Mouse (Mus musculus) left cerebral cortex, adult 6 months (tissue): Measurements from ENCODE around the gene Gm3127. TPM values are rescaled to one million over a fixed set of nuclear protein-coding genes. Genes with fewer than 3 reads are reported as not detected.

Experiments
- long read RNA-seq, 2 experiments: library from polyadenylated mRNA; unstranded; transcript quantifications; one replicate each; pipeline ENCODE4 v2.0.0; 2019 to 2020
- polyA plus RNA-seq: library from polyadenylated mRNA; unstranded; fragments of <200 nt; fragmentation: Nextera tagmentation; gene quantifications from 2 replicates; pipeline ENCODE4 v1.2.3, GENCODE M21; 2021

The Gm3127 gene
- polyA plus RNA-seq: not detected in 2 replicates
- long read RNA-seq, experiment 1: 0 reads
- long read RNA-seq, experiment 2: 0 reads

GRCm38 (mm10) chr14:4164730-4165129, at the start of gene Gm3127:
TSS of gene Gm3127 (plus strand) at chr14:4165030.

GRCm38 (mm10) chr14:4182491-4183210, 17.8 kb downstream of the Gm3127 start, which contains the start of gene Gm2974:
TSS of gene Gm2974 (plus strand) at chr14:4182576.

Other genes starting within 250 kb of the Gm3127 start
- not detected in 2 replicates for gene Gm3029, start 233.3 kb upstream of the Gm3127 start, polyA plus RNA-seq
- 0.15 TPM in 1 of 2 replicates, not detected in the other for gene Gm3095, start 201.5 kb upstream of the Gm3127 start, polyA plus RNA-seq
- gene Gm3099, start 166.6 kb upstream of the Gm3127 start, polyA plus RNA-seq: not detected in 2 replicates
- 0.12 and 0.18 TPM in 2 replicates for gene Gm5796, start 141.1 kb upstream of the Gm3127 start, polyA plus RNA-seq
- gene Gm3115, start 80.9 kb upstream of the Gm3127 start, polyA plus RNA-seq: not detected in 2 replicates
- gene Gm8108, start 54.5 kb upstream of the Gm3127 start, polyA plus RNA-seq: 0.51 TPM in 1 of 2 replicates, not detected in the other
- 0.41 and 0.66 TPM in 2 replicates for gene Gm2974, start 17.5 kb downstream of the Gm3127 start, polyA plus RNA-seq
- gene Gm3138, start 84.6 kb downstream of the Gm3127 start, polyA plus RNA-seq: not detected in 2 replicates
- gene Gm3149, start 152.3 kb downstream of the Gm3127 start, polyA plus RNA-seq: not detected in 2 replicates
- 0.39 and 0.51 TPM in 2 replicates for gene 2610042L04Rik, start 169.7 kb downstream of the Gm3127 start, polyA plus RNA-seq
- not detected in 2 replicates for gene Gm3159, start 232.5 kb downstream of the Gm3127 start, polyA plus RNA-seq